Mouse (Mus musculus) C2C12 (cell line): Measurements from ENCODE around the gene Spen.

Experiments used
- CTCF ChIP-seq: IDR thresholded peaks from one replicate; pipeline ENCODE4 v1.5.1; 2011; ENCODE audit not compliant: control insufficient read depth, insufficient read depth, insufficient read length
- USF1 ChIP-seq: IDR thresholded peaks from one replicate; pipeline ENCODE4 v1.6.1; 2011; ENCODE audit warnings: low read depth, mild to moderate bottlenecking, control low read depth, moderate library complexity

DNA sequence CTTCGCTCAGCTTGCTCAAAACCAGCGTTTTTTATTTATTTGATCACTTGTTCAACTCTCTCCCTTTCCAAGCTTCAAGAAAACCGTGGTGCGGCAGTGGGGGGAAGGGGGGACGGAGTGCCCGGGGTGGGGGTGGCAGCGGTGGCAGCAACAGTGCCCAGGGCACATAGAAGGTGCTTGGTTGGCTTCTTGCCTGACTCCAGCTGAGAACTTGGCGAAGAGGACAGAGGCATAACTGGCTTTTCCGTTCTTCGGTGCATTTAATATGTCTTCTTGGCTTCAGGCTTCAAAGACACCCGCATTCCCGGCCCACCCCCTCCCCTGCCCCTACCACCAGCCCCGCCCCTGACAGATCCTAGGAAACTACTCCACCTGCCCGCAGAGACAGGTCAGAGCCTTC, 105.7 kb downstream of the Spen start:
- TF ChIP-seq CTCF (no peak), USF1 (no peak)
